Mouse (Mus musculus) lung, embryonic 15.5 days (tissue): ENCODE results near the gene Tor1a. TPM values are rescaled to one million over a fixed set of nuclear protein-coding genes. Genes with fewer than 3 reads are reported as not detected.

Source experiments
- ATAC-seq: fragments of 200-750 bp; cut with Nextera tagmentation; 2 replicates; pipeline ENCODE4 v1.8.0; 2017; ENCODE audit warnings: moderate number of reproducible peaks, borderline replicate concordance; ENCODE audit not compliant: low FRiP score, low TSS enrichment; ENCODE audit errors: extremely low read depth
- H3K27ac ChIP-seq: fragments of 300-500 bp; sonication (generic); 2 replicates; pipeline ENCODE4 v1.5.1; 2015; ENCODE audit warnings: moderate library complexity, mild to moderate bottlenecking, inconsistent platforms
- H3K27me3 ChIP-seq: fragments of 300-500 bp; sonication (generic); 2 replicates; pipeline ENCODE4 v1.6.1; 2015; ENCODE audit warnings: inconsistent platforms
- H3K36me3 ChIP-seq: fragments of 300-500 bp; sonication (generic); 2 replicates; pipeline ENCODE4 v1.6.1; 2015; ENCODE audit warnings: inconsistent platforms
- H3K4me1 ChIP-seq: fragments of 300-500 bp; sonication (generic); 2 replicates; pipeline ENCODE4 v1.6.1; 2015; ENCODE audit warnings: inconsistent platforms
- H3K4me2 ChIP-seq: fragments of 300-500 bp; sonication (generic); 2 replicates; pipeline ENCODE4 v1.6.1; 2015; ENCODE audit warnings: inconsistent platforms, mild to moderate bottlenecking, moderate library complexity
- H3K4me3 ChIP-seq: fragments of 300-500 bp; sonication (generic); 2 replicates; pipeline ENCODE4 v1.5.1; 2015; ENCODE audit warnings: mild to moderate bottlenecking, inconsistent platforms
- H3K9ac ChIP-seq: fragments of 300-500 bp; sonication (generic); 2 replicates; pipeline ENCODE4 v1.6.1; 2015; ENCODE audit warnings: inconsistent platforms
- H3K9me3 ChIP-seq: fragments of 300-500 bp; sonication (generic); 2 replicates; pipeline ENCODE4 v1.6.1; 2016; ENCODE audit warnings: inconsistent platforms
- WGBS: fragments of 180-500 bp; shearing (Covaris S2); methylation state at CpG from one replicate; pipeline ENCODE4 v1.1.7; 2015; 5-methylcytosine and 5-hydroxymethylcytosine counted together
- polyA plus RNA-seq: library from polyadenylated mRNA; unstranded; fragments of >200 nt; fragmentation: Nextera tagmentation; extraction: Ambion mirVana; gene quantifications from 2 replicates; pipeline ENCODE4 v1.2.1, GENCODE M21; 2015

The Tor1a gene
- polyA plus RNA-seq, 1 experiment from 2014 or later: 79.3 TPM

GRCm38 (mm10) chr2:30985111-30986020 lies 17.6 kb upstream of the Tor1a start:
- Histone ChIP-seq H3K27me3 (no peaks in the 10 kb centered on the region), H3K4me1 (peaks cover 31% of the 10 kb centered on the region), H3K4me2 (peak overlapping the region; percentile 30), H3K27ac (peak overlapping the region; percentile 67; the same call in 1 of the 2 replicates), H3K36me3 (no peaks in the 10 kb centered on the region), H3K4me3 (no peak overlapping the region), H3K9ac (no peak overlapping the region), H3K9me3 (no peaks in the 10 kb centered on the region)
- ATAC-seq: no peak
- WGBS: 19% methylated on average over 17 of the region's 17 CpGs

GRCm38 (mm10) chr2:30983024-30983423 lies 15.3 kb upstream of the Tor1a start:
- 39% methylated on average over 7 of the region's 7 CpGs for WGBS
- Histone ChIP-seq H3K4me2 (peak overlapping the region; percentile 92), H3K9ac (peak overlapping the region; percentile 65), H3K27ac (no peak overlapping the region), H3K4me3 (peak overlapping the region; percentile 77), H3K4me1 (peaks cover 31% of the 10 kb centered on the region), H3K36me3 (peaks cover 15% of the 10 kb centered on the region), H3K9me3 (no peaks in the 10 kb centered on the region), H3K27me3 (no peaks in the 10 kb centered on the region)
- no peak for ATAC-seq

GRCm38 (mm10) chr2:30981790-30982513 lies 14.2 kb upstream of the Tor1a start, which contains the start of the genes BC005624 and Usp20:
TSS of gene BC005624 (minus strand) at chr2:30982201.
TSS of gene Usp20 (plus strand) at chr2:30982279.
- WGBS: under 1% methylated on average over 63 of the region's 66 CpGs
- Histone ChIP-seq H3K36me3 (peaks cover 23% of the 10 kb centered on the region), H3K27me3 (no peaks in the 10 kb centered on the region), H3K9ac (peak within 1 kb of the TSS; percentile 65), H3K4me3 (peak within 1 kb of the TSS; percentile 77), H3K4me1 (peaks cover 31% of the 10 kb centered on the region), H3K9me3 (no peaks in the 10 kb centered on the region), H3K4me2 (peak within 1 kb of the TSS; percentile 92), H3K27ac (peak within 1 kb of the TSS; percentile 68)
- peak; percentile 99 for ATAC-seq

GRCm38 (mm10) chr2:30966826-30967225 lies 907 bp downstream of the Tor1a start:
- ATAC-seq: no peak

GRCm38 (mm10) chr2:30965627-30966026 lies 2.1 kb downstream of the Tor1a start:
- no peak overlapping the region for H3K4me2 ChIP-seq
- H3K9ac ChIP-seq: no peak overlapping the region
- no peaks in the 10 kb centered on the region for H3K9me3 ChIP-seq
- 88% methylated on average over 8 of the region's 8 CpGs for WGBS
- H3K4me1 ChIP-seq: peaks cover 16% of the 10 kb centered on the region
- no peak for ATAC-seq
- no peak overlapping the region for H3K27ac ChIP-seq
- no peak overlapping the region for H3K4me3 ChIP-seq
- no peaks in the 10 kb centered on the region for H3K27me3 ChIP-seq
- H3K36me3 ChIP-seq: peaks cover 42% of the 10 kb centered on the region

More at GRCm38 (mm10) chr2:30966826-30967225, 907 bp downstream of the Tor1a start:
- peaks cover 30% of the 10 kb centered on the region for H3K36me3 ChIP-seq
- H3K27me3 ChIP-seq: no peaks in the 10 kb centered on the region
- no peaks in the 10 kb centered on the region for H3K9me3 ChIP-seq
- peak overlapping the region; percentile 96 for H3K9ac ChIP-seq
- peak overlapping the region; percentile 91 for H3K4me2 ChIP-seq
- no peak overlapping the region; the same call in 1 of the 2 replicates for H3K27ac ChIP-seq
- H3K4me3 ChIP-seq: peak overlapping the region; percentile 99
- WGBS: 12% methylated on average over 16 of the region's 16 CpGs
- H3K4me1 ChIP-seq: peaks cover 16% of the 10 kb centered on the region

GRCm38 (mm10) chr2:30962570-30963254 lies 5.0 kb downstream of the Tor1a start:
- no peaks in the 10 kb centered on the region for H3K27me3 ChIP-seq
- no peak overlapping the region for H3K9ac ChIP-seq
- peaks cover 16% of the 10 kb centered on the region for H3K4me1 ChIP-seq
- H3K9me3 ChIP-seq: no peaks in the 10 kb centered on the region
- no peak overlapping the region for H3K4me2 ChIP-seq
- no peak for ATAC-seq
- H3K36me3 ChIP-seq: peaks cover 71% of the 10 kb centered on the region
- H3K27ac ChIP-seq: no peak overlapping the region
- WGBS: 77% methylated on average over 11 of the region's 11 CpGs
- no peak overlapping the region for H3K4me3 ChIP-seq

- Histone ChIP-seq H3K4me2 (no peak overlapping the region), H3K27me3 (no peaks in the 10 kb centered on the region), H3K4me3 (no peak overlapping the region), H3K27ac (no peak overlapping the region), H3K9ac (no peak overlapping the region), H3K4me1 (peaks cover 4% of the 10 kb centered on the region), H3K9me3 (no peaks in the 10 kb centered on the region), H3K36me3 (peaks cover 95% of the 10 kb centered on the region)
- WGBS: 39% methylated on average over 5 of the region's 5 CpGs
- ATAC-seq: no peak
Measured at GRCm38 (mm10) chr2:30959856-30960255, 7.9 kb downstream of the Tor1a start.

- no peak for ATAC-seq
- H3K27me3 ChIP-seq: no peaks in the 10 kb centered on the region
- H3K9ac ChIP-seq: no peak overlapping the region
- no peak overlapping the region for H3K4me3 ChIP-seq
- no peaks in the 10 kb centered on the region for H3K9me3 ChIP-seq
- H3K36me3 ChIP-seq: peaks cover 84% of the 10 kb centered on the region
- peaks cover 15% of the 10 kb centered on the region for H3K4me1 ChIP-seq
- WGBS: 81% methylated on average over 14 of the region's 14 CpGs
- H3K27ac ChIP-seq: no peak overlapping the region
- H3K4me2 ChIP-seq: no peak overlapping the region
Measured at GRCm38 (mm10) chr2:30958726-30959125, 9.0 kb downstream of the Tor1a start.

- 78% methylated on average over 4 of the region's 4 CpGs for WGBS
- Histone ChIP-seq H3K9ac (no peak overlapping the region), H3K4me3 (no peak overlapping the region), H3K36me3 (peaks cover 72% of the 10 kb centered on the region), H3K9me3 (no peaks in the 10 kb centered on the region), H3K4me1 (peaks cover 19% of the 10 kb centered on the region), H3K27me3 (no peaks in the 10 kb centered on the region), H3K27ac (no peak overlapping the region), H3K4me2 (no peak overlapping the region)
- no peak for ATAC-seq
Measured at GRCm38 (mm10) chr2:30957511-30957910, 10.2 kb downstream of the Tor1a start.

- Histone ChIP-seq H3K4me1 (peaks cover 22% of the 10 kb centered on the region), H3K4me3 (peak overlapping the region; percentile 77; the same call in 1 of the 2 replicates), H3K27me3 (no peaks in the 10 kb centered on the region), H3K9me3 (no peaks in the 10 kb centered on the region), H3K27ac (no peak overlapping the region), H3K36me3 (peaks cover 46% of the 10 kb centered on the region), H3K4me2 (peak overlapping the region; percentile 83), H3K9ac (no peak overlapping the region)
- no peak for ATAC-seq
- WGBS: 52% methylated on average over 6 of the region's 6 CpGs
Measured at GRCm38 (mm10) chr2:30954797-30955196, 12.9 kb downstream of the Tor1a start.

- peak within 1 kb of the TSS; percentile 74 for H3K27ac ChIP-seq
- peak within 1 kb of the TSS; percentile 92 for H3K9ac ChIP-seq
- peak within 1 kb of the TSS; percentile 77 for H3K4me3 ChIP-seq
- ATAC-seq: peak; percentile 77; the same call in 1 of the 2 replicates
- peaks cover 22% of the 10 kb centered on the region for H3K4me1 ChIP-seq
- H3K27me3 ChIP-seq: no peaks in the 10 kb centered on the region
- WGBS: under 1% methylated on average over 60 of the region's 60 CpGs
- peak within 1 kb of the TSS; percentile 83 for H3K4me2 ChIP-seq
- H3K9me3 ChIP-seq: no peaks in the 10 kb centered on the region
- H3K36me3 ChIP-seq: peaks cover 28% of the 10 kb centered on the region
Measured at GRCm38 (mm10) chr2:30952824-30953490, 14.8 kb downstream of the Tor1a start, which contains the start of gene Tor1b. TSS of gene Tor1b (plus strand) at chr2:30952959.
